Mouse (Mus musculus) embryonic fibroblast, embryonic 13.5 days (primary cell): ENCODE measurements around the gene Bsg.

Experiments
- CTCF ChIP-seq: IDR thresholded peaks from 2 replicates; pipeline ENCODE4 v1.5.1; 2011; ENCODE audit warnings: mild to moderate bottlenecking, control low read depth, low read length, moderate library complexity, borderline replicate concordance; ENCODE audit not compliant: insufficient read depth
- POLR2A ChIP-seq: IDR thresholded peaks from 2 replicates; pipeline ENCODE4 v1.6.1; 2011; ENCODE audit warnings: low read depth, mild to moderate bottlenecking, control low read depth, low read length, moderate library complexity

DNA sequence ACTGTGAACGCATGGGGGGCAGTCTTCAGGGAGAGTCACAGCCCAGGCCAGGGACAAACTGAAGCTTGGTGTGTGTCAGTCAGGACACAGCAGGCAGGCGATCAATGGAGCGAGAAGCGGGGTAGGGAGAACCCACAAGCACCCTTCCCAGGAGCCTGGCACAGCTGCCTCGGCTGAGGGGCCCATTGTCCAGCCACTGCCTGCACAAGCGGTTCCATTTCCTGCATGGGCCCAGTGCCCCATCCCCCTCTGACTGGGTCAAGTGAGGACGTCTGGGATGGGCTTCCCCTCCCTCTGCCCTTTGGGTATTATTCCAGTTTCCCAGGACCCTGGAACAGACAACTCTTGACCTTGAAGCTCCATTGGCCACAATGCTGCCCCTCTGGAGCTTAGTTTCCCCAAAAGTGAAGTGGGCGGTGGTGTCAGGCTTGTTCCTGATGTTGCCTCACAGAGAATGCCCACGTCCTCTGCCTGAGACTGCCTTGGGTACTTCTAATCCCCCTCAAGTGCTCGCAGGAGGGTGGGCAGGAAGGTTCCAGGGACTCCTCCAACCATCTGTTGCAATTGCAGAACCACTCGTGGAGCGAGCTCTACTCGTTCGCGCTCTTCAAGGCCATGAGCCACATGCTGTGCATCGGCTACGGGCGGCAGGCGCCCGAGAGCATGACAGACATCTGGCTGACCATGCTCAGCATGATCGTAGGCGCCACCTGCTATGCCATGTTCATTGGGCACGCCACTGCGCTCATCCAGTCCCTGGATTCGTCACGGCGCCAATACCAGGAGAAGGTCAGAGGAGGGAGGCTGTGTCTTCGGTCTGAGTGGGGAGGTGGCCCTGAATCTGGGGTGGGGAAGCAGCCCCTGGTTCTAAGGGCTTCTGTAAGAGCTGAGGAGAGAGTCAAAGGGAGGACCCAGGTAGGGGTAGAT is 24.3 kb downstream of the Bsg start:
- no peak for TF ChIP-seq CTCF
- no peak for TF ChIP-seq POLR2A
